Mouse (Mus musculus) myocyte (in vitro differentiated cells): ENCODE results near the gene Cyp2e1.

Experiments
- MAX ChIP-seq: IDR thresholded peaks from one replicate; pipeline ENCODE4 v1.6.1; 2011; ENCODE audit warnings: low read depth, mild to moderate bottlenecking, control low read depth
- POLR2A ChIP-seq: IDR thresholded peaks from one replicate; pipeline ENCODE4 v1.6.1; 2011; ENCODE audit warnings: low read depth, mild to moderate bottlenecking, control low read depth, moderate library complexity; ENCODE audit not compliant: insufficient read length
- POLR2AphosphoS2 ChIP-seq: IDR thresholded peaks from one replicate; pipeline ENCODE4 v1.6.1; 2011; ENCODE audit warnings: low read depth, control low read depth; ENCODE audit not compliant: insufficient read length
- TCF3 ChIP-seq: IDR thresholded peaks from one replicate; pipeline ENCODE4 v1.6.1; 2011; ENCODE audit warnings: low read depth, control low read depth; ENCODE audit not compliant: insufficient read length
- USF1 ChIP-seq: IDR thresholded peaks from one replicate; pipeline ENCODE4 v1.6.1; 2011; ENCODE audit warnings: low read depth, mild to moderate bottlenecking, control low read depth, moderate library complexity

DNA sequence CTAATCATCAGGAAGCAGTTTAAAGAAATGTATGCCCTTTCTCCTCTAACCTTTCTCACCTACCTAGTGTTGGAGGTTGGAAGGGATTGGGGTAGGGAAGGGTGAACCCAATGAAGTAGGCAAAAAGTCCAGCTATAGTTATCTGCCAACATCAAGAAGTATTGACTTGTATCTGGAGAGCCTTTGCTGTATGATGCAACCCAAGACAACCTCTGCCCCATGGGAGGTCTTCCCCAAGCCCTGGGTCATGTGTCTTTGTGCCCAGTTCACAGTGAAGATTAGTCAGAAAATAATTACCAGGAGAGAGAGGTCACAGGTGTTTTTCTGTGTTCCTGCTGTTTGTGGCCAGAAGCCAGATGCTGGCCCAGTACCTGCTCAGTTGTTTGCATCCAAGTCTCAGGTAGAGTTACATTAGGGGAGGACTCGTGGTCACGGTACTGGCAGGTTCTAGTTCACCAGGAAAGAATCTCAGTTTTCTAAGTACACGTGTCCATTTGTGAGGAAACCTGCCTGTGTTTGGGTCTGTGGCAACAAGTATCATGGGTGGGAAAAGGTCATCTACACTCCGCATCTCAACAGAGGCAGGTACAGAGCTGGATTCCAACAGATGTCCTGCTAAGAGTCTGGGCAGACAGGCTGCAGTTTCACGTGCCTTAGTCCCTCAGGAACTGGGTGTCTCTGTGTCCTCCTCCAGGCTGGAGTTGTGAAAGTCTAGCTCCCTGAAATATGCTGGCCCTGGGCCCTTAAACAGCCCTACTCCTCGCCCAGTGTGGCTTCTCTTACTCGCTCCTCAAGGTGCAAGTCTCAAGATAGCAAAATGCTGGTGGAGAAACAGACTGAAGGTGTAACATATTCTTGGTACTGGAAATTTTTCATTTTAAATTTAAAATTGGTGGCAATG lies 46.1 kb upstream of the Cyp2e1 start:
- TF ChIP-seq TCF3 (no peak), MAX (no peak), POLR2A (no peak), USF1 (no peak), POLR2AphosphoS2 (no peak)
